Mouse (Mus musculus): ENCODE results near the gene Ppp1r21. TPM values are rescaled to one million over a fixed set of nuclear protein-coding genes. Genes with fewer than 3 reads are reported as not detected.
A peak's percentile ranks its signal among the peaks of the same experiment; 100 is the strongest.

The Ppp1r21 gene
- polyA plus RNA-seq, 1 experiment, result 26.5 TPM

DNA sequence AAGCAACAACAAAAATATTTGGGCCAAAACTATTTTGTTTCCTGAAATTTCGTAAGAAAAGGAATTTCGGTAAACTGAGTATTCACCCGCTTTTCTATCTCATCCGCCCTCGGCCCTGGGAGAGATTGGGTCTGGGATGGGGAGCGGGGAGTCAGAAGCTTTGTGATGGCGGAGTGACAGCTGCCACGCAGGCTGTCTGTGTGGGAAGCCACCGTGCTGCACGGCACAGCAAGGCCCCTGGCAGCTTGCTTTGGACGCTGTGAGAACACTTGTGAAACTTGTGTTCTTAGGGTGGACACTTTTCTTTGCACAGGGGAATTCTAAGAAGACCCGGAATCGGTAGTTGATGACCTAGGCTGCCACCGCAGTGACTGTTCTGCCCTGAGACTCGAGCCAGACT is 57.5 kb downstream of the Ppp1r21 start:
- Histone ChIP-seq H3K27ac (ENCODE audit: control insufficient read depth, insufficient read depth, low read depth, low read length, poor library complexity) (no peak overlapping the region), H3K4me3 (replicated peaks; ENCODE audit: control insufficient read depth, low read depth, low read length) (no peak overlapping the region), H3K4me1 (ENCODE audit: control insufficient read depth, insufficient read depth, low read length) (no peaks in the 10 kb centered on the region)
- 88% methylated on average over 15 of the region's 15 CpGs for WGBS
- TF ChIP-seq POLR2A (IDR thresholded peaks at IDR 0.05; ENCODE audit: borderline replicate concordance, control insufficient read depth, low read depth, low read length), result no peak
- no peak for TF ChIP-seq CTCF (IDR thresholded peaks at IDR 0.05; ENCODE audit: control insufficient read depth, insufficient read depth, low read length)

DNA sequence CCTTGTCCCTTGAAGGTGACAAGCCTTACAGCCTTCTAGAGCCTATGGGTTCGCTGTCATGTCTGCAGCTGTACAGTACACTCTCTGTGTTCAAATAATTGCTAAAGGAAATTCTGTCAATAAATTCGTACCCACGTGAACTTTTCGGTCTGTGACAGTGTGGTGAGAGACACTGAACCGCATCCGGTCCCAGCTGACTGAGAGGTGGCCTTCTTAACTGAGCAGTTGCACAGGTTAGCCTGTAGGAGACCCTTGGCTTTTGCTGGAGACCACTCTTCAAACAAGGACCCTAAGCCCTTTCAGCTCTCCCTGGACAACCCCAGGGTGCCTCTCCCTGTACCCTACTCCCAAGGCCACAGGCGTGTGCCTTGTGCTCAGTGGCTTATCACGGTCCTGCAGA is 58.3 kb downstream of the Ppp1r21 start:
- Histone ChIP-seq H3K27ac (ENCODE audit: control insufficient read depth, insufficient read depth, low read depth, low read length, poor library complexity) (no peak overlapping the region), H3K4me3 (replicated peaks; ENCODE audit: control insufficient read depth, low read depth, low read length) (no peak overlapping the region), H3K4me1 (ENCODE audit: control insufficient read depth, insufficient read depth, low read length) (no peaks in the 10 kb centered on the region)
- TF ChIP-seq CTCF (IDR thresholded peaks at IDR 0.05; ENCODE audit: control insufficient read depth, insufficient read depth, low read length), result no peak
- TF ChIP-seq POLR2A (IDR thresholded peaks at IDR 0.05; ENCODE audit: borderline replicate concordance, control insufficient read depth, low read depth, low read length), result no peak
- WGBS, result 86% methylated on average over 8 of the region's 8 CpGs

DNA sequence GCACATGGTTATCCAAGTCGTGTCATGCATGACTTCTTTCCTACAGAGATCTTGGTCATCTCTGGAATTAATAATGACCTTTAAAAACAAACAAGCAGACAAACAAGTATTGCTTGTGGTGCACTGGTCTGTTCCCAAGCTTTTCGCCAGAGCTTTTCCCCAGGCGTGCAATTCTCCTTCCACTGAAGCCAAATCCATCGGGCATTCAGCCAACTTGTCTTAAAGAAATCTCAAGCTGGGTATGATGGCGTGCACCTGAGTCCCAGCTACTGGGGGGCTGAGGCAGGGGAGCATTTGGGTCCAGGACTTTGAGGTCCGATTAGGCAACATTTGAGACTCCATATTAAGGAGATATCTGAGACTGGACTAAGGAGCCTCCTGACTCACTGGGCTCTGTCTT is 60.3 kb downstream of the Ppp1r21 start:
- no peak overlapping the region for H3K4me3 ChIP-seq (replicated peaks; ENCODE audit: control insufficient read depth, low read depth, low read length)
- 86% methylated on average over 6 of the region's 6 CpGs for WGBS
- no peak for TF ChIP-seq POLR2A (IDR thresholded peaks at IDR 0.05; ENCODE audit: borderline replicate concordance, control insufficient read depth, low read depth, low read length)
- no peak for TF ChIP-seq CTCF (IDR thresholded peaks at IDR 0.05; ENCODE audit: control insufficient read depth, insufficient read depth, low read length)
- H3K27ac ChIP-seq (ENCODE audit: control insufficient read depth, insufficient read depth, low read depth, low read length, poor library complexity), result no peak overlapping the region
- H3K4me1 ChIP-seq (ENCODE audit: control insufficient read depth, insufficient read depth, low read length), result no peaks in the 10 kb centered on the region

DNA sequence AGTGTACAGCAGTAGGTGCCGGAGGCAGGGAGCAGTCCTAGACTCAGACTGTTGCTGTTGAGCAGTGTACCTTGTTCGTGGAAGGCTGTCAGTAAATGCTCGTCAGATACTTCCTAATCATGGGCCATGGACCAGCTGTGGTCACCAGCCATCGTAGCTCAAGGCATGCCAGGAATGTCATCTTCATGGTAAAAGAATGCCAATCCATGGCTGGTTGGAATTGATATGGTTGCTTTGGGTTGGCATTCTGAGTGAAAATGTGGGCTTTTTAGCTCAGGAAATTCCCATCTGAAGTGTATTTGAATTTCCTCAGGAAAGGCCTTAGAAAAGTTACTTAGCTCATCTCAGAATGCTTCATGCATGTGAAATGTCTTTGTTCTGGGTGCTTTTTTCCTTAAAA is 65.2 kb downstream of the Ppp1r21 start:
- no peak overlapping the region for H3K27ac ChIP-seq (ENCODE audit: control insufficient read depth, insufficient read depth, low read depth, low read length, poor library complexity)
- no peak overlapping the region for H3K4me3 ChIP-seq (replicated peaks; ENCODE audit: control insufficient read depth, low read depth, low read length)
- peaks cover 2% of the 10 kb centered on the region; the same call in 1 of the 2 replicates for H3K4me1 ChIP-seq (ENCODE audit: control insufficient read depth, insufficient read depth, low read length)
- TF ChIP-seq POLR2A (IDR thresholded peaks at IDR 0.05; ENCODE audit: borderline replicate concordance, control insufficient read depth, low read depth, low read length) (no peak), CTCF (IDR thresholded peaks at IDR 0.05; ENCODE audit: control insufficient read depth, insufficient read depth, low read length) (no peak)
- WGBS, result 79% methylated on average over 4 of the region's 4 CpGs

DNA sequence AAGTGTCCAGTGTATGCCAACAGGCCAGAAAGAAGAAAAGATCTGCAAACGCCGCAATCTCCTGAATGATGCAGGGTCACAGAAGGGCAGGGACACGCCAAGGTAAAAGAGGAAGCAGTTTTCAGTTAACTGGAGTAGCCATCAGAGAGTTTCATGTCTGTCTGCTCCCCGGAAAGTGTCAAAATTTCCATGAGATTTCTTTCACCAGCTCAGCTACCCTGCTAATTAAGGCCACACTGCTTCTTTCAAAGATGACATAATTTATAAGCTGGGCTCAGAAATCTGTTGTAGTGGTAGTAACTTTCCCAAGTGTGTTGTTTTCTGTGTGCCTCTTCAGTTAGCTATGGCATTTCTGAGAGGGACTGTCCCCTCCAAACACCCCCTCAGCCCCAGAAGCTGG is 66.2 kb downstream of the Ppp1r21 start:
- TF ChIP-seq CTCF (IDR thresholded peaks at IDR 0.05; ENCODE audit: control insufficient read depth, insufficient read depth, low read length) (no peak), POLR2A (IDR thresholded peaks at IDR 0.05; ENCODE audit: borderline replicate concordance, control insufficient read depth, low read depth, low read length) (no peak)
- Histone ChIP-seq H3K27ac (ENCODE audit: control insufficient read depth, insufficient read depth, low read depth, low read length, poor library complexity) (no peak overlapping the region), H3K4me3 (replicated peaks; ENCODE audit: control insufficient read depth, low read depth, low read length) (no peak overlapping the region), H3K4me1 (ENCODE audit: control insufficient read depth, insufficient read depth, low read length) (peaks cover 2% of the 10 kb centered on the region; the same call in 1 of the 2 replicates)
- WGBS, result 44% methylated on average over 4 of the region's 4 CpGs

DNA sequence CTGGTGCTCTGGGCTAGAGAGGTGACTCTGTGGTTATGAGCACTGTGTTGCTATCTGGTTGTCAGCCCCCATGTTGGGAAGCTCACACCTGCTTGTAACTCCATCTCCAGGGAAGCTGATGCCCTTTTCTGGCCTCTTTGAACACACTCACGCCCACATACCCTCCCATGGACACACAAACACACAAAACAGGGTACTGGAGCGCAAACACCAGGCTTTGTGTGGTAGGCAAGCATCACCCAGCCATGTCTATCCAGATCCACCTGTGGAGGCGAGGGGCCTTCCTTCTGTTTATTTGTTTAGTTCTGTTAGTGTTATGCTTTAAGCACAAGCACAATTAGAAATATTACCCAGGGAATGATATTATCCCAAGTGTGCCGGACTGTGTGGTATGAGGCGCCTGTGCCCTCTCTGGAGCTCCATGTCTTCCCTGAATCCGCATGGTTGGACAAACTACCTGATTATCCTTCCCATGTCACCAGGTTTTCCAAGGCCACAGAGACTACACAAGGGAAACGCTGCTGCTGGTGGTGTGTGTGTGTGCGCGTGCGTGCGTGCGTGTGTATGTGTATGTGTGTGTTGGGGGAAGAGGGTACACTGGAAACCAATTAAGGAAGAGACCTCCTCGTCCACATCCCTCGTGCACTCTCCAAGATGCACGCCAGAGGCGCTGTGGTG is 66.8 kb downstream of the Ppp1r21 start:
- whole genome bisulfite sequencing, result 36% methylated on average over 16 of the region's 16 CpGs
- TF ChIP-seq POLR2A (IDR thresholded peaks at IDR 0.05; ENCODE audit: borderline replicate concordance, control insufficient read depth, low read depth, low read length) (no peak), CTCF (IDR thresholded peaks at IDR 0.05; ENCODE audit: control insufficient read depth, insufficient read depth, low read length) (peak; percentile 84)
- H3K27ac ChIP-seq (ENCODE audit: control insufficient read depth, insufficient read depth, low read depth, low read length, poor library complexity), result no peak overlapping the region
- H3K4me3 ChIP-seq (replicated peaks; ENCODE audit: control insufficient read depth, low read depth, low read length), result peak overlapping the region; percentile 21
- peaks cover 2% of the 10 kb centered on the region; the same call in 1 of the 2 replicates for H3K4me1 ChIP-seq (ENCODE audit: control insufficient read depth, insufficient read depth, low read length)

DNA sequence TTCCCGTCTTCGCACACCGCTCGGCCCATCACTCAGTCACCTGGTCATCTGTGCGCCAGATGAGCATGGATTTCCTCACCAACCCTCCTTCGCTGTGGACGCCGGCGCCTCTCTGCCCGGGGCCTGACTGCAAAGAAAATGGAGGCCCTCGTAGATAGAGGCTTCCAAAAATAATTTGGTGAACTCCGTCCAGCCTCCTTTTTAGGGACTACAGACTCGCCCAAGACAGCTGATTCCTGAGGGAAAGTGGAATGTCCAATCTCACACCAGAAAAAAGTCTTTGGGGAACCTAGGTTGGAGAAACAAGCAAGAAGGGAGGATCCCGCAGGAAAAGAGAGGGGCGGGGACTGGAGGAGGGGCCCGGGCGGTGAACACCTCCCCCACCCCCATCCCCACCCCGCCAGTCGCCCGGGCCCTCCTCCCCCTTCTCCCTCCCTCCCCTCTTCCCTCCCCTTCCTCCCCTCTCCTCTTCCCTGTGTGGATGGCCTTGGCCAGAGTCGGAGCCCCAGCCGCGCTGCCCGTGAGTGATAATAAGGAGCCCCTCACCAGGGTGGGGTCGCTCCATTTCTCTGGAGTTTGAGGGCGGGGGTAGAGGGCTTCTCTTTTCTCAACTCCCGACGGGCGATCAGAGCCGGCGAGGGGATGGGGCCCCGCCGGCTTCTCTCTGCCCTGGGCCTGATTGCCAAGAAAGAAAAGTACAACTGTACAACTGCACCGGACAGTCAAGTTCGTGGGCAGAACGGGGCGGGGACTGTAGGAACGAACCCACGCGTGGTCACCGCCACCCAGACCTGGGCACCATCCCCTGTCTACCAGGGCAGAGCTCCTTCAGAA is 67.5 kb downstream of the Ppp1r21 start, which contains the start of gene Ston1:
Gene Ston1 (plus strand): TSS at position 463 of the 834 bp plus-strand sequence.
- 4% methylated on average over 41 of the region's 41 CpGs for WGBS

DNA sequence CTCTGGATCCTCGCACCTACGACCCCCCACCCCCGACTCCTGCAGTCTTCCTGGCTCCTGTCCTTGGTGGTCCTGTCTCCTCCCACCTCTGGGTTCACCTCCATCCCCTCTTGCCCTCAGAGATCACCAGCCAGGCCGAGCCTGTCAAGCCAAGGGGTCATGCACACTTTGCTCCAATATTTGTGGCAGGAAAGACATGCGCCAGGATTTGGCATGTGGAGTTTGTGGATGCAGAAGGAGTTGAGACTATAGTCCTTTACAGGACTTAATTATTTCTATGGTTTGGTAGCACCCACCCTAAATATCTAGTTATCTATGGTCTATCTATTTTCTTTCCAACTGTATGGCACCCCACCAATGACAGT is 68.1 kb downstream of the Ppp1r21 start:
- Histone ChIP-seq H3K27ac (ENCODE audit: control insufficient read depth, insufficient read depth, low read depth, low read length, poor library complexity) (no peak overlapping the region), H3K4me3 (replicated peaks; ENCODE audit: control insufficient read depth, low read depth, low read length) (no peak overlapping the region), H3K4me1 (ENCODE audit: control insufficient read depth, insufficient read depth, low read length) (peaks cover 2% of the 10 kb centered on the region; the same call in 1 of the 2 replicates)
- WGBS, result 56% methylated on average over 5 of the region's 5 CpGs
- TF ChIP-seq POLR2A (IDR thresholded peaks at IDR 0.05; ENCODE audit: borderline replicate concordance, control insufficient read depth, low read depth, low read length) (no peak), CTCF (IDR thresholded peaks at IDR 0.05; ENCODE audit: control insufficient read depth, insufficient read depth, low read length) (no peak)

More for the DNA sequence above, 67.5 kb downstream of the Ppp1r21 start, which contains the start of gene Ston1:
- TF ChIP-seq CTCF (IDR thresholded peaks at IDR 0.05; ENCODE audit: control insufficient read depth, insufficient read depth, low read length) (no peak), POLR2A (IDR thresholded peaks at IDR 0.05; ENCODE audit: borderline replicate concordance, control insufficient read depth, low read depth, low read length) (no peak)
- H3K4me3 ChIP-seq (replicated peaks; ENCODE audit: control insufficient read depth, low read depth, low read length), result peak within 1 kb of the TSS; percentile 21
- no peak within 1 kb of the TSS for H3K27ac ChIP-seq (ENCODE audit: control insufficient read depth, insufficient read depth, low read depth, low read length, poor library complexity)
- H3K4me1 ChIP-seq (ENCODE audit: control insufficient read depth, insufficient read depth, low read length), result peaks cover 2% of the 10 kb centered on the region; the same call in 1 of the 2 replicates

All from bone marrow, adult 2 months (tissue).